Mouse (Mus musculus): Measurements from ENCODE around the gene Itga11.
"Not testable (repeated sequence)": the region's sequence is repeated elsewhere in the genome, so short reads cannot be mapped to it uniquely, and the experiment has no call there.

The Itga11 gene

DNA sequence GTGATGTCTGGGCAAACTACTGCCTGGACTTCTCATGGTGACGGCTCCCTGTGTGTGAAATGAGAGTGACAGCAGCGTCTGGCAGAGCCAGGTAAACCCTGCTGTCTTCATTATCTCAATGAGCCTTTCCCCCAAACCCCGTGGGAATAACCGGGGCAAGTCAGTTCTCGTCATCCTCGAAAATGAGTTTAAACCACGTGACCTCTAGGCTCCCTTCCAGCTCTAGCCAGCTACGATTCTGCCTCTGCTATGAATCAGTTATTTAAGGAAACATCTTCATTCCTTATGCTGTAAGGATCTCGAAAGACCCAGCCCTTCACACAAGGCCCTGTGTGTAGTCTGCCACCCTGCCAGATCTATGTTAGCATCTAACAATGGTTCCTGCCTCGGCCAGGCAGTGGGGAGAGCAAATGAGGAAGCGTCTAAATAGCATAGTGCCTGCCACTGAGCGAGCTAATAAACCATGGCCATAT, 139.5 kb downstream of the Itga11 start:
- DNase-seq (ENCODE audit: low read depth, low spot score): no peak

DNA sequence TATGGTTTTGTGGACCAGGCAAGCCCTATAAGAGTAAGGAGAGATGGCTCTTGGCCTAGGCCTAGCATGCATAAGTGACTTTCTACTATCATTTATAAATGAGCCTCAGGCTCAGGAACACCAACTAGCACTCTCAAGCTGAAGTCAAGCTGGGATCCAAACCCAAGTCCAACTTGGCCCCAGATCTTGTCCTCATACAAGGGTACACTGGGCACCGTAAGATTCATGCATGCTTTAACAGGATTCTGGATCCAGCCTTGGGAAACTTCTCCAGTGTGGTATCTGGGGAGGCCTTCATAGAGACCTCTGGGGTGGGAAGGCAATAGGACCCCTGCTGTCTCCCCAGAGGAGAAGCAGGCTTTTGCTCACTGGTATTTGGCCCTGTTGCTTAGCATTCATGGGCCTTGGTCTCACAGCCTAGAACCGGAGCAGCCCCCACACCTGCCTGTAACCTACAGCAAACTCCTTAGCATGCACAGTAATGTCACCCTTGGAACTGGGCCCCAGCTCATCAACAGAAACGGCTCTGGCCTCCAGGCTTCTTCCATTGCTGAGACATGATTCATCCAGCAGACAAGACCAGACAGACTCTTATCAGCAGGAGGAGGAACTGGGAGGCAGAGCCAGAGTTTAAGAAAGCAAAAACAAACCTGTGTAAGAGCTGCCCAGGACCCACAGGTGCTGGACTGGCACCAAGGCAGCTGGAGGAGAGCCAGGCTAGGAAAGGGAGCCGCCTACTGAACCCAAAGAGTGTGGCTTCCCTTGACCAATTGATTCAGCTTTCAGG, 140.4 kb downstream of the Itga11 start:
- no peak for DNase-seq (ENCODE audit: low read depth, low spot score)

DNA sequence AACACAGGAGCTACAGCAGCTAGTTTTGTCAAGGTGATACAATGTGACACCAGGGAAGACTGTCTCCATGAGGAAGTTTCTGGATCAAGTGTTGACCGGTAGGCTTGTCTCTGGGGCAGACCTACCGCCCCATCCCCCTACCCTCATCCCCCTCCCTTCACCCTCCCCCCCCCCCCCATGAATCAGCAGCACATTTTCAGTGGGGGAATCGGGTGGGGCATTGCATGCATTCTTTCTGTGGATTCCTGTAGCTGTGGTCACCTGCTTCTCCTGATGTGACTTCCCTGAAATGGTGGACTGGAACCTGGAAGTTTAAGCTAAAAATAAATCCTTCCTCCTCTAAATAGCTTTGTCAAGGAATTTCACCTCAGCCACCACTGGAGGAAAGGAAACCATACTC, 141.9 kb downstream of the Itga11 start:
- no peak for DNase-seq (ENCODE audit: low read depth, low spot score)

DNA sequence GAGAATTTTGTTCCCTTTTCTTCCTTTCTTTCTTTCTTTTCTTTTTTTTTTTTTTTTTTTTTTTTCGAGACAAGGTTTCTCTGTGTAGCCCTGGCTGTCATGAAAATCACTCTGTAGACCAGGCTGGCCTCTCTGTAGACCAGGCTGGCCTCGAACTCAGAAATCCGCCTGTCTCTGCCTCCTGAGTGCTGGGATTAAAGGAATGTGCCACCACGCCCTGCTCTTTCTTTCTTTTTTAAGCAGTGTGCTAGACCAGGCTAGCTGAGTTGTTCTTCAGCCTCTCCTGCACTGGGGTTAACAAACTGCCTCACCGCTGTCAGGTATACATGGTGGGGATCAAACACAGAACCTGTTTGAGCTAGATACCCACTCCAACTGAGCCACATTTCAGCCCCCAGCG, 142.3 kb downstream of the Itga11 start:
- DNase-seq (ENCODE audit: low read depth, low spot score): not testable (repeated sequence)

DNA sequence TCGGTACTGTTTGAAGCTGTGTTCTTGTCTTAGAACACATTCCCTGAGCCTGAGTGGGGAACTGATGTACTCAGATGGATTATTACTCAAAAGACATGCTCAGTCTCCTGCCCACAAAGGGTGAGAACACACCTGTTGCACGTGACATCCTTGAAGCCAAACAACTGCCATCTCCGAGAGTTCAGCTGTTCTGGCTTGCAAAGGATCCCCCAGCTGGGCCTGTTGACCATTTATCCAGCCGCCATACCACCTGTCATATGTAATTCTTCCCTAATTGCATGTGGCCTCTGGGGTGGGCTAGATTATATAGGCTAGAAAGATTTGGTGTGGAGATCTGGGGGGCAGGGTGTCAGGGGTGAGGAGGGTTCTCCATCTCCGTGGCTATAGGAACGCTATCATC, 143.2 kb downstream of the Itga11 start:
- DNase-seq (ENCODE audit: low read depth, low spot score): no peak

DNA sequence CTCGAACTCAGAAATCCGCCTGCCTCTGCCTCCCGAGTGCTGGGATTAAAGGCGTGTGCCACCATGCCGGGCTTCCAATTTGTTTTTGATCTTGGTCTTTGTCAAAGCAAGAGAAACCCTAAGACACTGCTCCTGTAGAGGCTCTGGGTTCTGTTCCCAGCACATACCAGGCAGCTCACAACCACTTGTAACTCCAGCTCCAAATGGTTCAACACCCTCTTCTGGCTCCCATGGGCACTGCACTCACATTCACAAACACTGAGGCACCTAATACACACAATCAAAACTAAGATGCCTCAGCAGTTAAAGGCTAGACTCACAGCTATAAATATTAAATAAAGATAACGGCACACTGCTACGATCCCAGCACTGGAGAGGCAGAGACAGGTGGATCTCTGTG, 144.2 kb downstream of the Itga11 start:
- no peak for DNase-seq (ENCODE audit: low read depth, low spot score)

DNA sequence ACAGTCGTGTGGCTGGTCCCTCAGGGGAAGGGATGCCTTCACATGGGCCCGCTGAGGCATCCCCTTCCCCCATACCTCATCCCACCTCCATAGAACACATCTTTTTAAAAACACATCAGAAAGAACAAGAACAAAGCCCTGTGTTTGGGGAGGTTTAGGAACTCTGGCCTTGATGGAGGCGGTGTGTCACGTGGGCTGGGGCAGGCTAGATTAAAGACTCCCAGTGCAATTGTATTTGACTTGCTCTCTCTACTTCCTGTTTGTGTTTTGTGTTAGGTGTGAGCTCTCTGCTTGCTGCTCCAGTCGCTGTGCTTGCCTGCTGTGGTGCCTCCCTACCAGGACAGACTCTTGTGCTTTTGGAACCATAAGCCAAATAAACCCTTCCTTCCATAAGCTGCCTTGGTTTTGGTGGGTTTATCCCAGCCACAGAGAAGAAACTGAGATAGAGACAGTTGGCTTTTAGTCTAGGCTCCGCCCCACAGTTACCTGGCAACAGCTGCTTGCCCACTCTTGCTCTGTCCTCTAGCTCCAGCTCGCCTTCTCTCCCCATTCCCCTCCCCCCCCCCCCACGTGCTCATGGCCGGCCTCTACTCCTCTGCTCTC, 148.3 kb downstream of the Itga11 start:
- no peak for DNase-seq (ENCODE audit: low read depth, low spot score)

DNA sequence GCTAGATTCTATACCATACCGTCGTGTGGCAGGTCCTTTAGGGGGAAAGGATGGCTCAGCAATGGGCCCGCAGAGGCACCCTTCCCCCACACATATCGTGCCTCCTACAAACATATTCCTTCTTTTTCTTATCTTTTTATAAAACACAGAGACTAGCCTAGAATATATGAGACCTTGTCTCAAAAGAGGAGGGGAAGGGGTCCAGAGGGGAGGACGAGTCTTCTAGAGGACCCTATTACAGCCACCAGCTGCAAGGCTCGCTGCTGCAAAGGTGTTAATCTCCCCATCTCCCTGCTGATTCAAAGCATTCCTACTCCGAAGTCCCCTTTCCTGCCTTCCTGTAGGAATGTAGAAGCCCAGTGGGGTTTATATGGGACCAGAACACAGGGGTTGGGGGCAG, 148.8 kb downstream of the Itga11 start:
- no peak for DNase-seq (ENCODE audit: low read depth, low spot score)

DNA sequence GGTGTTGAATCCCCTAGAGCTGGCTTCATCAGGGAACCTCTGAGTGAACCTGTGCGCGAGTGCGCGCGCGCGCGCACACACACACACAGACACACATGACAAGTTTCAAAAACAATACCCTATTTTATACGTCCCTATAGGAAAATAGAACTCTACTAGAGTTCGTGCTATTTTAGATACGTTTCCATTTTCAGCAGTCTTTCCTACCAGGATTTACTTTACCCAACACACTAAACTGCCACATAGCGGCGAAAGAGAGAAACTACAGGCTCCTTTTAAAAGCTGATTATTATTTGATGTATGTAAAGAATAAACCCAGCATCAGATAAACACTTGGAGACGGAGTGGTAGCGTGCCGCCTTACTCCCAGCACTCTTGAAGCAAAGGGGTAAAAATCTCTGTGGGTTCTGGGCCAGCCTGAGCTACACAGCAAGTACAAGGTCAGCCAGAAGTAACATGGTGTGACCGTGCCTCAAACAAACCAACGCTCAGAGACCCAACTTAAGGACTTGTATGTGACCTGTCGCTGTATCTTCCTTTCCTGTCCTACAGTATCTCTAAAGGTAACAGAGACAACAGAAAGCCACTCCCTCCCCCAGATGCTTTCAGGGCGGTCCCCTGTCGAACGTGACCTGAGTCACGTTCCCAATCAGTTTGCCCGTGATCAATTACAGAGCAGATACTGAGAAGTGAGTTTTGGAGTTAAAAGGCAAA, 150.5 kb downstream of the Itga11 start:
- DNase-seq (ENCODE audit: low read depth, low spot score): peak; percentile 51

DNA sequence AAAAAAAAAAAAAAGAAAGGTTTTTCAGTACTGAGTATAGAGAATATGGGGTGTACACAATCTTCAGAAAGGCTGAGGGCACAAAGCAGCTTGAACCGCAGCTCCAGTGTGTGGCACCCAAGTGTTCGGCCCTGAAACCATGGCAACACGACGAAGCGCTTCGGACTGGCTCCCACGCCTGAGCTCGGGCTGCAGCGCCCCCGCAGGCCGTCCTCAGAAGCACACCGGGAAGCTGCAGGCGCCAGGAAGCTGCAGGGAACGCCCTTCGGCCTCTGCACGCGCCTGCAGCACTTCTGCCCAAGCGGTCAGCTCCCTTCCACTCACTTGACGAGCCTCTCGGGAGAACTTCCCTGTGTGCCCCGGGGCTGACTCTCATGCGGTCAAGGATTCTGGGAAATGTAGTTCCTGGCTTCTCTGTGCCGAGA, 151.0 kb downstream of the Itga11 start:
- peak; percentile 97 for DNase-seq (ENCODE audit: low read depth, low spot score)

DNA sequence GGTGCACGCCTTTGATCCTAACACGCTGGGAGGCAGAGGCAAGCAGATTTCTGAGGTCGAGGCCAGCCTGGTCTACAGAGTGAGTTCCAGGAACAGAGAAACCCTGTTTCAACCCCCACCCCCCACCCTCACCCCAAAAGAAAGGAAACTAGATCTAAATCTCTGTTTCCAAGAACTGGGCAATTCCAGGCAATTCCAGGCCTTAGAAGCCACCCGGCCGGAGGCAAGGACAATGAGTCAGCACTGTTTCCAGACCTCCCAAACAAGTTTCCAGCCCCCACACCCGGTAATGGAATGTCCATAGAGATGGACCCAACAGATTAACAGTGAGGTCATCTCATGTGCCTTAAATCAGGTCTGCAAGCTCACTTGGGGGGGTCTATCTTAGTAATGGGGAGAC, 152.3 kb downstream of the Itga11 start:
- no peak for DNase-seq (ENCODE audit: low read depth, low spot score)

Measured in forelimb bud, embryonic 11.5 days (tissue).